Mouse (Mus musculus) cerebellum, adult 2 months (tissue): ENCODE data around the gene Npepl1.

Experiments used
- CTCF ChIP-seq: fragments of 200-500 bp; IDR thresholded peaks from 2 replicates; pipeline ENCODE4 v1.5.1; 2011; ENCODE audit warnings: low read depth, mild to moderate bottlenecking, control low read depth, low read length, moderate library complexity, borderline replicate concordance; ENCODE audit not compliant: insufficient read depth
- POLR2A ChIP-seq: fragments of 200-500 bp; IDR thresholded peaks from 2 replicates; pipeline ENCODE4 v1.6.1; 2011; ENCODE audit warnings: low read length, control low read depth, borderline replicate concordance; ENCODE audit not compliant: insufficient read depth

- TF ChIP-seq CTCF: no peak
- no peak for TF ChIP-seq POLR2A
Observed at GRCm38 (mm10) chr2:174071406-174071805, 38.7 kb upstream of the Npepl1 start.
